Mouse (Mus musculus) heart, embryonic 16.5 days (tissue): ENCODE measurements around the gene Camk2n2. TPM values are rescaled to one million over a fixed set of nuclear protein-coding genes. Genes with fewer than 3 reads are reported as not detected.
"Not testable (repeated sequence)": the region's sequence is repeated elsewhere in the genome, so short reads cannot be mapped to it uniquely, and the experiment has no call there.

Experiments
- ATAC-seq: fragments of 200-750 bp; cut with Nextera tagmentation; replicated peaks from 2 replicates; pipeline ENCODE4 v1.8.0; 2017; ENCODE audit warnings: moderate number of reproducible peaks; ENCODE audit not compliant: insufficient read depth, low FRiP score; ENCODE audit errors: extremely low read depth
- H3K27ac ChIP-seq: fragments of 300-500 bp; sonication (generic); 2 replicates; pipeline ENCODE4 v1.5.1; 2014; ENCODE audit warnings: mild to moderate bottlenecking, low read length, control low read depth, moderate library complexity
- H3K27me3 ChIP-seq: fragments of 300-500 bp; sonication (generic); 2 replicates; pipeline ENCODE4 v1.6.1; 2014; ENCODE audit warnings: low read length, mixed read lengths; ENCODE audit not compliant: control insufficient read depth, insufficient read depth
- H3K36me3 ChIP-seq: fragments of 300-500 bp; sonication (generic); 2 replicates; pipeline ENCODE4 v1.6.1; 2014; ENCODE audit not compliant: control insufficient read depth, insufficient read depth
- H3K4me1 ChIP-seq: fragments of 300-500 bp; sonication (generic); 2 replicates; pipeline ENCODE4 v1.6.1; 2014; ENCODE audit warnings: low read length, mixed read lengths; ENCODE audit not compliant: control insufficient read depth, insufficient read depth
- H3K4me2 ChIP-seq: fragments of 300-500 bp; sonication (generic); 2 replicates; pipeline ENCODE4 v1.6.1; 2014; ENCODE audit warnings: low read depth, mild to moderate bottlenecking, control low read depth, low read length
- H3K4me3 ChIP-seq: fragments of 300-500 bp; sonication (generic); 2 replicates; pipeline ENCODE4 v1.5.1; 2014; ENCODE audit warnings: mild to moderate bottlenecking, control low read depth, low read length
- H3K9ac ChIP-seq: fragments of 300-500 bp; sonication (generic); 2 replicates; pipeline ENCODE4 v1.6.1; 2014; ENCODE audit warnings: low read length, control low read depth
- H3K9me3 ChIP-seq: fragments of 300-500 bp; sonication (generic); replicated peaks from 2 replicates; pipeline ENCODE4 v1.6.1; 2016; ENCODE audit warnings: low read length; ENCODE audit not compliant: control insufficient read depth
- WGBS: fragments of 180-500 bp; shearing (Covaris S2); extraction: QIAGEN DNeasy Blood & Tissue Kit; methylation state at CpG from one replicate; pipeline ENCODE4 v1.1.7; 2014; 5-methylcytosine and 5-hydroxymethylcytosine counted together
- polyA plus RNA-seq: library from polyadenylated mRNA; unstranded; fragments of >200 nt; fragmentation: Nextera tagmentation; extraction: Ambion mirVana; gene quantifications from 2 replicates; pipeline ENCODE4 v1.2.1, GENCODE M21; 2015

The Camk2n2 gene
- polyA plus RNA-seq: 0.35 and 0.37 TPM in 2 replicates

DNA sequence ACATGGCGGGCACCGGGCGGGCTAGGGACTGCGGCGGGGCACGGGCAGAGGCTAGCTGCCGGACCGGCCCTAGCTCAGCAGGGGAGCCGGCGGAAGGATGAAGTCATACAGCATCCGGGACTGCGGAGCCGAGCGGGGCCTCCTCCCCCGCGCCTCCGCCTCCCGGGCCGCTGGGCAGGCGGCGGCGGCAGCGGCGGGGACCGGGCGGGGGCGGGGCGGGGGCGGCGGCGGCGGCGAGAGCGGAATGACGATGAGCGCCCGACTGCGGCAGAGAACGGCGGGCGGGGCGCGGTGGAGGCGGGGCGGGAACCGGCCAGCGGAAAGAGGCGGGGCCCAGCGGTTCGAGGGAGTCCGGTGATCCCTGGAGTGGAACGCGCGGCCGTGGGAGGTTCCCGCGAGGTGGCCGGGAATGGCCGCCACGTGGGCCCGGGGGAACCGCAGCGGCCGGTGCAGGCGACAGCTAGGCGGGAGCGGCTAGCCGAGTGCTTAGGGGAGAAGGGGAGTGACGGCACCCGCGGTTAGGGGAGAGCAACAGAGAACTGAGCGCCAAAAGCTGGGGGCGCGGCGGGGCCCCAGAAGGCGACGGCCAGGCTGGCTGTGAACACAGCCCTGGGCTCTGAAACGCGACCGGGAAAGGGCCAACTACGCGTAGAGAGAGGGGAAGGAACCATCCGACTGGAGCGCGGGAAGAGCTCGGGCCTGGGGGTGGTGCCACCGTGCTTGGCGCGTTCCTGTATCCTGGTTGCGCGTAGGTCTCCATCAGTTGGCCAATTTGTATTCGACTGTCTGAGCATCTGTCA is at the start of gene Camk2n2:
Camk2n2 (minus strand) TSS at position 97 of the 800 bp plus-strand sequence.
- peak within 1 kb of the TSS; percentile 55 for H3K9ac ChIP-seq
- no peaks in the 10 kb centered on the region for H3K9me3 ChIP-seq
- 0 out of 2 replicates have a peak within 1 kb of the TSS, but pooled peaks have one; percentile 26 for H3K27ac ChIP-seq
- peak within 1 kb of the TSS; percentile 72 for H3K4me3 ChIP-seq
- WGBS: under 1% methylated on average over 67 of the region's 92 CpGs
- H3K27me3 ChIP-seq: peaks cover 36% of the 10 kb centered on the region
- H3K4me2 ChIP-seq: peak within 1 kb of the TSS; percentile 98
- H3K36me3 ChIP-seq: no peaks in the 10 kb centered on the region
- peaks cover 19% of the 10 kb centered on the region for H3K4me1 ChIP-seq
- peak; percentile 54 for ATAC-seq

- no peak overlapping the region for H3K4me2 ChIP-seq
- no peaks in the 10 kb centered on the region for H3K27me3 ChIP-seq
- ATAC-seq: no peak
- H3K4me3 ChIP-seq: no peak overlapping the region
- H3K9ac ChIP-seq: no peak overlapping the region
- H3K27ac ChIP-seq: no peak overlapping the region
- peaks cover 15% of the 10 kb centered on the region for H3K4me1 ChIP-seq
- 84% methylated on average over 3 of the region's 3 CpGs for WGBS
- no peaks in the 10 kb centered on the region for H3K9me3 ChIP-seq
- peaks cover 1% of the 10 kb centered on the region for H3K36me3 ChIP-seq
Observed at GRCm38 (mm10) chr16:20670291-20670690, 49.2 kb upstream of the Camk2n2 start.

DNA sequence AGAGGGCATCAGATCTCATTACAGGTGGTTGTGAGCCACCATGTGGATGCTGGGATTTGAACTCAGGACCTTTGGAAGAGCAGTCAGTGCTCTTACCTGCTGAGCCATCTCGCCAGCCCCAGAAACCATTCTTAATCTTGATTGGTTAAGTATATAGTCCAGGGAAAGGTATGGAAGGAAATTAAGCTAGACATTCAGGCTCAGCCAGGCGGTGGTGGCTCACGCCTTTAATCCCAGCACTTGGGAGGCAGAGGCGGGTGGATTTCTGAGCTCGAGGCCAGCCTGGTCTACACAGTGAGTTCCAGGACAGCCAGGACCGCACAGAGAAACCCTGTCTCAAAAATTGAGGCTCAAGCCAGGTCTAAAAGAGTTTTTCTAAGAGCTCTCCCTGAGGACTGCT is 46.9 kb upstream of the Camk2n2 start, which contains the start of gene Eif4g1:
Eif4g1 (plus strand) TSS at position 301 of the 400 bp plus-strand sequence.
- H3K27me3 ChIP-seq, H3K36me3 ChIP-seq, H3K4me3 ChIP-seq, H3K27ac ChIP-seq, H3K4me2 ChIP-seq, H3K4me1 ChIP-seq, ATAC-seq, H3K9ac ChIP-seq, H3K9me3 ChIP-seq: not testable (repeated sequence)
- 84% methylated on average over 5 of the region's 6 CpGs for WGBS

DNA sequence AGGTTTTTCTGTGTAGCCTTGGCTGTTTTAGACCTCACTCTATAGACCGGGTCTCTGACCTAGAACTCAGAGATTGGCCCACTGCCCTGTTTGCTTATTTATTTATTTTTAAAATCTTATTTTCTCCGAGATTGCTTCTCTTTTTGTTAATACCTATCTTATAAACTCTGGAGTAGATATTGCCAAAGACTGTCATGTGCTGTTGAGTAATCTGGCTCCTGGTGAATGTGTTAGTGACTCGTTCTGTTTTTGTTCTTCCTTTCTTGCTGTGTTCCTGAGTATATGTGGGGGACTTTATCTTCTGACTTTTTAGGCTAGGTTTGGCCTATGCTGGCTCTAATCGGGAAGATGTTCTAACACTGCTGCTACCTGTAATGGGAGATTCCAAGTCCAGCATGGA is 36.6 kb upstream of the Camk2n2 start:
- H3K9me3 ChIP-seq: no peaks in the 10 kb centered on the region
- H3K9ac ChIP-seq: no peak overlapping the region
- 88% methylated on average over 4 of the region's 4 CpGs for WGBS

DNA sequence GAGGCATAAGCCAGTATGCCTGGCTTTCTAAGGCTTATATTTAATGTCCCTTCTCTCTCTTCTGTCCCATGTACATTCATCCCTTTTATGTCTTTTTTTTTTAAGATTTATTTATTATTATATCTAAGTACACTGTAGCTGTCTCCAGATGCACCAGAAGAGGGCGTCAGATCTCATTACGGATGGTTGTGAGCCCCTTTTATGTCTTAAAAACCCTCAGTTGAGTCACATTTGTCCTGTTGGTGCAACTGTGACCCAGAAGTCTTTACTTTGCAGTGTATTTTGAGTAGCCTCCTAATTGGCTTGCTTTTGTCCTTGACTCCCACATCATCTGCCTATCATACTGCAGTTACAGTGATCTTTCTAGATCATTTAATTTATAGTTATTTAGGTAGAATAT is 32.2 kb upstream of the Camk2n2 start:
- WGBS: 59% methylated on average over 2 of the region's 2 CpGs
- Histone ChIP-seq H3K27me3 (no peaks in the 10 kb centered on the region), H3K9me3 (no peaks in the 10 kb centered on the region), H3K27ac (no peak overlapping the region), H3K4me3 (no peak overlapping the region), H3K4me1 (peaks cover 10% of the 10 kb centered on the region), H3K36me3 (peaks cover 41% of the 10 kb centered on the region), H3K9ac (no peak overlapping the region), H3K4me2 (no peak overlapping the region)
- no peak for ATAC-seq

More for the DNA sequence above, 36.6 kb upstream of the Camk2n2 start:
- no peak for ATAC-seq
- Histone ChIP-seq H3K27ac (no peak overlapping the region), H3K4me1 (peaks cover 3% of the 10 kb centered on the region), H3K27me3 (no peaks in the 10 kb centered on the region), H3K4me2 (no peak overlapping the region), H3K36me3 (peaks cover 78% of the 10 kb centered on the region), H3K4me3 (no peak overlapping the region)

DNA sequence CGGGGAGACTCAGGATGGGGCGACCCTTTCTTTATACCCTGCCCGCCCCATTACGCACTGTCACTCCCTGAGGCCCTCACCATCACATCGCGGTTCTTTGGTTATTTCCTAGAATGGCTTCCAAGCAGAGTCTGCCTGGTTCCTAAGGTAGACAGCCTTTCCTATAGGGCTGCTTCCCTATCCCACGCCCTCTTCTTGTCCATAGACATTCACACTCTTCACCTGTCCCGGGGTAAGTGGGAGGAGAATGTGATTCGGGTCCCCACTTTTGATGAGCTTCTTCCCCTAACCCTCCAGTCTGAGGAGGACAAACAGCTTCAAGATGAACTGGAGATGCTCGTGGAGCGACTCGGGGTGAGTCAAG is 30.8 kb upstream of the Camk2n2 start:
- peaks cover 10% of the 10 kb centered on the region for H3K4me1 ChIP-seq
- peak overlapping the region; percentile 87 for H3K9ac ChIP-seq
- peaks cover 27% of the 10 kb centered on the region for H3K36me3 ChIP-seq
- peak overlapping the region; percentile 91 for H3K4me2 ChIP-seq
- H3K4me3 ChIP-seq: peak overlapping the region; percentile 85
- H3K9me3 ChIP-seq: no peaks in the 10 kb centered on the region
- ATAC-seq: no peak; the same call in 1 of the 2 replicates
- H3K27ac ChIP-seq: 0 out of 2 replicates have a peak overlapping the region, but pooled peaks have one; percentile 11
- 3% methylated on average over 12 of the region's 12 CpGs for WGBS
- no peaks in the 10 kb centered on the region for H3K27me3 ChIP-seq

GRCm38 (mm10) chr16:20651076-20651946 is 30.2 kb upstream of the Camk2n2 start, which contains the start of gene Psmd2:
TSS of gene Psmd2 (plus strand) at chr16:20651652.
- Histone ChIP-seq H3K4me2 (peak within 1 kb of the TSS; percentile 91), H3K36me3 (peaks cover 21% of the 10 kb centered on the region), H3K9ac (peak within 1 kb of the TSS; percentile 87), H3K4me3 (peak within 1 kb of the TSS; percentile 85), H3K4me1 (peaks cover 10% of the 10 kb centered on the region), H3K9me3 (no peaks in the 10 kb centered on the region), H3K27me3 (no peaks in the 10 kb centered on the region), H3K27ac (peak within 1 kb of the TSS; percentile 84)
- 2% methylated on average over 46 of the region's 46 CpGs for WGBS
- ATAC-seq: peak; percentile 96

- no peaks in the 10 kb centered on the region for H3K27me3 ChIP-seq
- H3K9me3 ChIP-seq: no peaks in the 10 kb centered on the region
- no peak overlapping the region for H3K4me3 ChIP-seq
- H3K36me3 ChIP-seq: no peaks in the 10 kb centered on the region
- ATAC-seq: no peak
- H3K27ac ChIP-seq: no peak overlapping the region
- no peaks in the 10 kb centered on the region for H3K4me1 ChIP-seq
- H3K9ac ChIP-seq: no peak overlapping the region
- H3K4me2 ChIP-seq: no peak overlapping the region
- 78% methylated on average over 7 of the region's 7 CpGs for WGBS
Observed at GRCm38 (mm10) chr16:20643911-20644310, 22.8 kb upstream of the Camk2n2 start.
